Mouse (Mus musculus): ENCODE results near the gene Lmf2.
A peak's percentile ranks its signal among the peaks of the same experiment; 100 is the strongest.

Gene Lmf2

DNA sequence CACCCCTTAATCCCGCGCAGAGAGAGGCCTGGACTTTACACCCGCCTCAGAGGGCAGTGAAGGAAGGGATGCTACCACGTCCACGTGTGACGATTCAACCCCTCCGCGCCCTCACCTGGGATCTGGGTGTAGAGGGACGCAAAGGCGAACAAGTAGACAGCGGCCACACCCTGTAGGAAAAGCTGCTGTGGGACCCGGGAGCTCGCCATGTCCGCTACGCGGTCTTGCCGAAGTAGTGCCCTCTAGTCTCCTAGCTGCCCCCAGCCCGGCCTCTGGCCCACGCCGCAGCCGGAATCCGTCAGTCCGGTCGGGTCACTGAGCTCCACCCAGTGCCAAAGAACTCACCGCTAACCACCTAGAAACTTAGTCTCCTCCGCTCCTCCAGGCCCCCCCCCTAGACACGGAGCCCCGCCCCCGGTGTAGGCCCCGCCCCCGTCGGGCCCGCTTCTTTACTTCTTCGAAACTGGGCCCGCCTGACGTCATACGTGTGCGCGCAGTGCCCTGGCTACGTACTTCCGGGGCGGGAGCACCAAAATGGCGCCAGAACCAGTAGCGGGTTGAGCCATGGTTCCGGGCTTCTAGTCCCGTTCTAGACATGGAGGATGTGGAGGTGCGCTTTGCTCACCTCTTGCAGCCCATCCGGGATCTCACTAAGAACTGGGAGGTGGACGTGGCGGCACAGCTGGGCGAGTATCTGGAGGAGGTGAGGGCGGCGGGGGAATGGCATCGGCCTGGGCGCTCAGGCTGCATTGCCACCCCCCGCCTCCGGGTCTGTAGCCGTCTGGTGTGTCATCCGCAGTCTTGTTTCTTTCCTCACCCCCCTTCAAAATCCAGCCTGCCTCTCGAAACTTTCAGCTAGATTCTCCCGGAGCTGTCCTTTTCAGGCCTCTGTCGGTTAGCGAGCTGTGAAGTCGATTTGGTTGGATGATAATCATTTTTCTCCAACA lies at the start of gene Lmf2, which contains the start of gene Ncaph2:
TSS of gene Lmf2 (minus strand) at position 419 of the 947 bp plus-strand sequence.
TSS of gene Ncaph2 (plus strand) at position 479 of the 947 bp plus-strand sequence.
- DNase-seq, result peak; percentile 97

DNA sequence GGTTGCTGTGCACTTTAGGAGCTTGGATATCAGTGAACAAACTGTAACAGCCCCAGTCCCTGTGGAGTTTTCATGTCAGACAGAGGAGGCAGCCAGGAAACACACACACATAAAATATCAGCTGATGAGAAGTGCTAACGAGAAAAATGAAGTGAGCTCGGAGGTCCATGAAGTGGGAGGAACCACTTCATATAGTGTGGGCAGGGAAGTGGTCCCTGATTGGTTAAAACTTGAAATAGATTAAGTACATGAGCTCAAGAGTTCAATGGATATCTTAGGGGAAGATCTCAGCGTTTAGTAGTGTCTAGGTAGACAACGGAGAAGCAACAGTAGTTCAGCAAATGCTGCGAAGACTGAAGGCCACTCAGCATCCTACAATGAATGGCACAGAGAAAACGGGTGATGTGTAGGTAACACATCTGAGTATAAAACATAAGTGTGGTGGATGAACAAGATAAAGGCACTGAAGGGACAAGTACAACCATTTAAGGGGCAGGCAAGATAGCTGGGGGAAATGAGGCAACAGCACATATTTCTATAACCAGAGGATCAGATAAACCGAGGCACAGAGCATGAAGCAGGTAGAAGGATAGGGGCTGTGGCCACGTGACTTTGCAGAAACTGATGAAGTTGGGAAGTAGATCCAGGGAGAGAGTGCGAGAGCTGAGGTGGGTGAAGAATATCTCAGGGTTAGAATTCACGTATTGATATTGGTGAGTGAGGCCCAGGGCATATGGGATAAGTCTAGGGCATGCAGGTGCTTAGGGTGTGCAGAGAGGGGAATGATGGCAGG lies 49.6 kb upstream of the Lmf2 start:
- DNase-seq, result no peak

DNA sequence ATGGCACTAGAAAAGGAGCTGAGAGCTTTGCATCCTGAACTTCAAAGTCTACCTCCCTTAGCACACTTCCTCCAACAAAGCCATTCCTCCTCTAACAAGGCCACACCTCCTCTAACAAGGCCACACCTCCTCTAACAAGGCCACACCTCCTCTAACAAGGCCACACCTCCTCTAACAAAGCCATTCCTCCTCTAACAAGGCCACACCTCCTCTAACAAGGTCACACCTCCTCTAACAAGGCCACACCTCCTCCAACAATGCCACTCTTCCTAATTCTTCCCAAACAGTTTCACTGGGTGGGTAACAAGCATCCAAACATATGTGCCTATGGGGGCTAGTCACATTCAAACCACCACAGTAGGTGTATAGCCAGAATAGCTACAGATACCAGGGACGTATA lies 47.0 kb upstream of the Lmf2 start:
- no peak for DNase-seq

DNA sequence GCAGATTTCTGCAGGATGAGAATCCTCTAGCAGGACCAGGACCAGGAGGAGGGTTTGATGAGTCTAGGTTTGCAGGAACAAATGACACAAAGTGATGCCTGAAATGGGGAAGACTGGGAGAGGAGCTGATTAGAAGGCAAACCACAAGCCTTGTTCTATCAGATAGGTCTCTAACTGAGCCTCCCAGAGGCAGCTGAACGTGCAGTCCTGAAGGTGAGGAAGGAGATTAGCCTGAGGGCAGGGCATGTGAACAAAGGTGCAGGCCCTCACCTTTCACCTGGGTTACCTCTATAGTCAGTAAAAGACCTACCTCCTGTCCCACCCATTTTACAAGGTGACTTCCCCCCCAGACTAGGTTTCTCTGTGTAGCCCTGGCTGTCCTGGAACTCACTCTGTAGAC lies 44.3 kb upstream of the Lmf2 start:
- DNase-seq, result no peak

DNA sequence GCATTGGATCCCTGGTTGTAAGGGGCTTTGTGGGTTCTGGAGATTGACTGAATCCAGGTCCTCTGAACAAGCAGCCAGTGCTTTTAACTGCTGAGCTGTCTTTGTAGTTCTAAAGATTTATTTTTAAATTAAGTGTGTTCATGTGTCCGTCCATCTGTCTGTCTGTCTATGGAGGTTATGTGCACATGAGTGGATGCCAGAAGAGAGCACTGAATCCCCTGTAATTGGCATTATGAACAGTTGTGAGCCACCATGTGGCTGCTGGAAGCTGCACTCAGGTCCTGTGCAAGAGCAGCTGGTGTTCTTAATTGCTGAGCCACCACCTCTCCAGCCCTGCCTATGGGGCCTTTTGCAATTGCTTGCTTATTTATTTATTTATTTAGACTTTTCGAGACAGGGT lies 42.7 kb upstream of the Lmf2 start:
- DNase-seq, result peak; percentile 83

DNA sequence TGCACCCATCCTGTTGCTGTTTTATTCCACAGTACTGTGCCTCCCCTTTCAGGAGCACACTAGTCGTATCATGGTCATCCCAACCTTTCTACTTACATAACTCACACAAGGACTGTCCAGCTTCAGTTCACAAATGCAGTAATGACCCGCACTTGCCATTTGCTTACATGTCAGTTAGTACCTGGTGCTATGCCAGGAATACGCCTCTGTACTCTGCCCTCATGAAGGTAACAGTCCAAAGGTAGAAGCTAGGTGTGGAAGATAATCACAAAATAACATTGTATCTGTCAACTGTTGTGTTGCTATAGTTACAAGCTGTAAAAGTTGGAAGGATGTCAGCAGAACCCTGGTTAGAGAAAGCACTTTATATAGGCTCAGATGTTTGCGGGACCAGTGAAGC lies 41.4 kb upstream of the Lmf2 start:
- DNase-seq, result no peak

DNA sequence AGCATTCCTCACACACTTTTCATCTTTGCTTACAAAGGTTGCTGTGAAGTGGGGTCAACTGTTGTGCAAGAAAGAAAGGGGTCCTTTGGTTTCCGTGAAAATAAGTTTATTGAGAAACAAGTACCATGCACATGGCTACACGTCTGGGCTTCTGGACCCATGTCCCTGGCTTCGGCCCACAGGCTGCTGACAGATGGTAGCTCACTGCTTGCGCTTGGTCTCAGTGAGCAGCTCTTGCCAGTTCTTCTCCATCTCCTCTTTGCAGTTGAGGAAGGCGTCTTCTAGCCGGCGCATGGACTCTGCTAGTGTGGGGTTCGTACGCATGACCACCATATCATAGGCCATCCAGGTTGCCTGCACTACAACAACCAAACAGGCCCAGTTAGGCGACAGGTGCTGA lies 34.6 kb upstream of the Lmf2 start:
- no peak for DNase-seq

DNA sequence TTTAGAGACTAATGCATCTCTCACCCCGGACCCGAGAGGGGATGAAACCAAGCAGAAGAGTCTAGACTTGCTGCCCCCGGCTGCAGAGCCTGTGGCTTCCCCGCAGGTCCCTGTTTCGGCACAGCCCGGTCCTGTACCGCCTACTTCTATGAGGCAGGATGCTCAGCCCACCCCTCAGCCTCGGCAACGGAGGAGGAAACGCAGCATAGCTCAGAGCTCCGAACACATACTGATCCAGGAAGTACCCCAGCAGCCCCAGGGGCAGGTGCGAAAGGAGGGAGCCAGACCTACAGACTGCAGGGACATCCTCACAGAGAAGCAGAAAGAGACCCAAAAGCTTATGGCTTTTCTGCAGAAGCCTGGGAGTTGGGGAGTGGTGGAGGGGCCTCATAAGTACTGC lies 31.7 kb upstream of the Lmf2 start:
- no peak for DNase-seq

DNA sequence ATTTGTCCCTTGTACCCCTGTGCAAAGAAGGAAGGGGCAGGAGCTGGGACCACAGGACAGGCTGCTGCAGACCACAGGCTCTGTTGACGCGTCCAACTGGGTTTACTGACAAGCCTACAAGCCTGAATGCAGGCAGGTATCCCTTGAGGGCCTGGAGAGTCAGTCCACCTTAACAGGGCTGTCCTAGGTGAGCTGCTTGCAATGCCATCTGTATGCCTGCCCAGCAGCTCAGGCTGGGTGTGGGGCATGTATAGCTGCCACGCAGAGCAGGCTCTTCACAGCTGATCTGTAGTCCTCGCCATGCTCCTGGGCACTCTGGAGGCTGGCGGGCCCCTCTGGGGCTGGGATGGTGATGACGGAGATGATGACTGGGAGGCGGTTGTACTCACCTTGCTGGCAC lies 29.2 kb upstream of the Lmf2 start, which contains the start of gene Klhdc7b:
TSS of gene Klhdc7b (plus strand) at position 301 of the 400 bp plus-strand sequence.
- no peak for DNase-seq

DNA sequence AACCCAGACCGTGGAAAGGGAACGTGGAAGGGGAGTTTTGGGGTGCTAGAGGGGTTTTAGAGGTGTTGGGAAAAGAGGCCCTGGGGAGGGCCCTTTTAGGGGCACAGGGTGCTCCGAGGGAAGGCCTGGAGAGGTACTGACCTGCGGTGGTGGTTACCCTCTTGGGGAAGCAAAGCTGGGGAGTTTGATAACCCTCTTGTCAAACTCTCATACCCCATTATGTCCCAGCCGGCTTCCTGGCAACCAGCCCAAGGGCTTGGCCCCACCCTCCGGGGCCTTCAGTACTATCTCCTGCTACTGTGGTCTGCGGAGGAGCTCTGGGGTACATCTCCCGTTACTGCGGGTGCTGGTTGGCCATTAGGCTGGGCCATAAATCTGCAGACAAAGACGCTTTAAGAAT lies 24.0 kb upstream of the Lmf2 start:
- peak; percentile 32 for DNase-seq

DNA sequence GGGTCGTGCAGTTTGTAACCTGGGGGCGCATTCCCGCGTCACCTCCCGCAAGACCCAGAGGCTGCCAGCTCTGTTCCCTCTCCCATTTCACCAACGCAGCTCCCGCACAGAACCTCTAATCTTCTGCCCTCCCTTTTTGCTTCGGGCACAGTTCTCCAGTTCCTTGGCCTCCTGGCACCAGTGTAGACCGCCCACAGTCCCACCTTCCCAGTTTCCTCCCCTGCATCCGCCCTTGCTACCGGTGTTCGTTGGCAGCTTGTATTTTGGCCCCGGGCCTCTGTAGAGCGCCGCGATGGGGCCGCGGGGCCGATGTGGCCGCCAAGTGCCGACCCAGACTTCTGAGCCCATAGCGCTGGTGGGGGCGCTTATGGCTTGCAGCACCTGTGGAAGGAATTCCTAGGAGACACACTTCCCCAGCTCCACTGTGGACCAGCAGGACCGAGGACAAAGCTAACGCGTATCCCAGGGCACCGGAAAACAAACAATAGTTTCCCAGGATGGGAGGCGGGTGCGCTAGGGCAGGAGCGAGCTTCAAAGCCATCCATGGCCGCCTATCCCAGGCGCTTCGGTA lies 23.5 kb upstream of the Lmf2 start, which contains the start of gene Odf3b:
TSS of gene Odf3b (minus strand) at position 452 of the 571 bp plus-strand sequence.
- DNase-seq, result peak; percentile 55

DNA sequence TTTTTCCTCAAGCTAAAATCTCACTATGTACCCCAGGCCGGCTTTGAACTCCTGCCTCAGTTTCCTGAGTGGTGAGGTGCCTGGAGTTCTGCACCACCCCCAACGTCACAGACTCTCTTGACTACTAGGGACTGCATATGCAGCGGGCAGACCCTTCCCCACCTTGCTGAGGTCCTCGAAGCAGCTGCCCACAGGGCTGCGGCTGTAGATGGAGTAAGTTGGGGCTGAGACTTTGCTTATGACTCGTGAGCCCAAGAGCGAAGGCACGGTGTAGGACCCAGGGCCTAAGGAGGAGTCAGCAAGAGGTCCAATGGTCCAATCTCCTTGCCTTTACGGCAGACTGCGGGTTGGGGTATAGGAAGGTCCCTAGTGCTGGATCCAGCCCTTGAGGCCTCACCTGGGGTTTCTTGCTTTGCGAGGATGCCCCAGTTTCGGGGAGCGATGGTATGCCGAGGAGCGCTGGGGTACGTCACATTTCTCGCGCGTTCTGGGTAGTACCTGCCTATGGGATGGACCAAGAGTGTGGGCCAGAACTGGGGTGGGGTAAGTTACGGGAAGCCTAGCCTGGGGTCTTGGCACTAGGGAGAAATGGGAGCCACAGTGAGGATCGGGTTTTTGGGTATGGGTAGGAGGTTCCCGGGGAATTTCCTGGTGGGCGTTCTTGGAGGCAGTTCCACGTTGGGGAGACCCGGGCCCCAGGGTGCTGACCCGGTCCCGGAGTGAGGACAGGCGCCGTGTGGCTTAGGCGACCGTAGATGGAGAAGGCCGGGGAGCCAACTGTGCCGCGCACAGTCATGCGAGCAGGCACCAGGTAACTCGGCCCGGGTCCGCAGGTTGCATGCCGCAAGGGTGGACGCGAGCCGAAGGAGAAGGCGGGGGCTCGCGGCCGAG lies 22.7 kb upstream of the Lmf2 start:
- no peak for DNase-seq

DNA sequence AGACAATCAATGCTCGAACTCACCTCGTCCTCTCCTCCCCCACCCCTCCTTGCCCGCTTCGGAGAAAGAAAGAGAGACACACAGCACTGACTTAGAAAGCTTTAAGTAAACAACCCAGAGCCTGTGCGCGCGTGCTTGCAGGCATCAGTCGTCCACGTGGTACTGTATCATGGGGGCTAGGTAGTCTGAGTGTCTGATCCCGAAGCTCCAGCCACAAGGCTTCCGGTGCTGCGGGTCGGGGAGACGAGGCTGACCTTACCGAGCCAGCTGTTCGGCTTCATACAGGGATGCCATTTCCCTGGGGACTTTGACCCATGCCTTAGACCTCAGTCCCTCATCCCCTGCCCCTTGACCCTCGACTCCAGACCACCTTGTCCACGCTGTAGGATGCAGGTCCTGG lies 21.9 kb upstream of the Lmf2 start:
- peak; percentile 17 for DNase-seq

DNA sequence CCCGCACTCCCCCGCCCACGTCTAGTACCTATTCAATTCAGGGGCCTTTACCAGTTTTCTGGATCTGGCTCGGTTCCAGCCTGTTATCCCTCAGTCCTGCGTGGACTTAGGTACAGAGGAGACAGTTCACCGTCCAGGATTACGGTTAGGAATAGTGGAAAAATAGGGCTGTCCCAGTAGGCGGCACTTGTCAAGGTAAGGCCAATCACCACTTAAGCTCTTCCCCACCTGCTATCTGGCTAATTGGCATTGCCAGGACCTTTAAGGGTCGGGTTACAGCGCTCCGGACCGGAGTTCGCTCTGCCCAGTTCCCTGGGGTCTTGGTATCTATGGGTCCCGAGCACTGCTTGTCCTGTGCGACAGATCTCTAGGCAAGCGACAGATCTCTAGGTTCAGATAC lies 21.5 kb upstream of the Lmf2 start, which contains the start of gene Tymp:
TSS of gene Tymp (minus strand) at position 83 of the 400 bp plus-strand sequence.
- DNase-seq, result peak; percentile 11

DNA sequence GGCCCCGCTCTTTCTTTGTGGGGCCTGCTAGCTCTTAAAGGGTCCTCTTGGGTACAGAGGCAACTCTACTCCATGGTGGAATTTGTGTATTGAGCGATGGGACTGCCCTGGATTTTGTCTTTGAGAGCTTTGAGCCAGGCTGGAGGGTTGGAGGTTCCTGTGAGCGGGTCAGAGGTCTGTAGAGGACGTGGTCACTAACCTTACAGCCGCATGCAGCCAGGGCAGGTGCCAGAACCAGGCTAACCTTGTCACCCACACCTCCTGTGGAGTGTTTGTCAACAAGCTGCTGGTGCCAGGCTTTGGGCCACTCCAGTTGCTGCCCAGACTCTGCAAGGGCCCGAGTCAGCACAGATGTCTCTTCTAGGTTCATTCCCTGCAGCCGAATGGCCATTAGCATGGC lies 20.6 kb upstream of the Lmf2 start:
- DNase-seq, result no peak

DNA sequence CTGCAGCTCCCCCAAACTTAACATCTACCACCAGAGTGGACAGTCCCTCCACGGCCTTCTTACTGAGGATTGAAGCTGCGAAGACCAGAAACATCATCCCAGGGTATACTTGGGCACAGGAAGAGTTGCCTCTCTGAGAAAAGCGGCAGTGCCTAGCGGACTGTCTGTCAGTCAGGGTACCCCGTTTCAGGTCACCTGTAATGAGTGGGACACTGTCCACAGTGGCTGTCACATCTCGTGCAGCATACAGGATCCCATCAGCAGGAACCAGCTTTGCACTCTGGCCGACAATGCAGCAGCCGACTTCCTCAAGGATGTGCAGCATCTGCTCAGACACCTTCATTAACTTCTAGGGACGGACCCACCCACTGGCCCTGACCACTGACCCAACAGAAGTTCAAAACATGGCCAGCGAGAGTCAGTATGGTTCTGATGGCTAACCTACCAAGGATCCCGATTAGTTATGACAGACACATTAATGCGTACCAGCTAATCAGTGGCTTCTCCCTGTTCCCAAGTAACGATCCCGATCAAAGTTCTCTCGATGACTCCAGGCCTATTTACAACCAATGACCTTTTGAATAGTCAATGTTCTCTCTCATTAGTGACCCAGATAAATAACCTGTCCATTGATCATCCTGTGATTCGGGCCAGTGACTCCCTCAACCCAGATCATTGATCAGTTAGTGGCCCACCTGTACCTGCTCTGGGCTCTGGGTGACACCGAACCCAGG lies 19.5 kb upstream of the Lmf2 start:
- DNase-seq, result no peak

DNA sequence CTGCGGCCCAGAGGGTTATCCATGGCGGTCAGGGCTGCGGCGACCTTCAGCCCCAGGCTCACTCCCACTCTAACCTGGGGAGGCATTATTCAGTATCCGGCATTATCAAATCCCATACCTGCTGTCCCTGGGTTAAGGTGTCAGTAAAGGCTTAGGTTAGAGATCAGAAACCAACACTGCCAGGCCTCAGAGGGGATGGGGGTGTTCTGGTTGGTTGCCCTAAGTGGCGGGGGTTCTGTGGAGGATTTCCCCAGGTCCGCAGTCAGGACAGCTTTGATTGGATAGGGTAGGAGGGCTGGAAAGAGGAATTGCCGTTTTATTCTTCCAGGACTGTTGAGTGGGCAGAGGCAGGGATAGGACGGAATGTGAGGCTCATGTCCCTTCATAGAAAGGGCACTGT lies 18.9 kb upstream of the Lmf2 start:
- no peak for DNase-seq

DNA sequence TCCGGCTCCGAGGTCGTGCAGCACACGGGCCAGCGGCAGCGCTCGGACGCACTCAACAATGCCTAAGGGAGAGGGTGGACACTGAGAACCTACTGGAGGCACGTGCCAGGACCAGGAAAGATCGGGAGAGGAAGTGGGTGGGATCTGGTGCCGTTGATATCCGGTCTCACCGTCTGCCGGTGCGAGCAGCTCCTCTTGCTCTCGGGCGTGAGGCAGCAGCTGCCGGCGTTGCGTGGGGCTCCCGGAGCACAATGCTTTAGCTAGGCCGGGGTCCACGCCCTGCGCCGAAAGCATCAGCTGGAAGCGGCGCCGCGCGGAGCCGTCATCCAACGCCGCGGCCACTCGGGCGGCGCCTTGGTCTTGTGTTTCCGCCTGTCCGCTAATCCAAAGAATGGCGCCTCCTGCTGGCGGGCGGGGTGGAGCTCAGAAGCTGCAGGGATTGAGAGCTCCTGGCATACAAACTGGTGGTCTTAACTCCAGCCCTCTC lies 18.3 kb upstream of the Lmf2 start, which contains the start of gene Sco2:
TSS of gene Sco2 (minus strand) at position 85 of the 487 bp plus-strand sequence.
- peak; percentile 94 for DNase-seq

DNA sequence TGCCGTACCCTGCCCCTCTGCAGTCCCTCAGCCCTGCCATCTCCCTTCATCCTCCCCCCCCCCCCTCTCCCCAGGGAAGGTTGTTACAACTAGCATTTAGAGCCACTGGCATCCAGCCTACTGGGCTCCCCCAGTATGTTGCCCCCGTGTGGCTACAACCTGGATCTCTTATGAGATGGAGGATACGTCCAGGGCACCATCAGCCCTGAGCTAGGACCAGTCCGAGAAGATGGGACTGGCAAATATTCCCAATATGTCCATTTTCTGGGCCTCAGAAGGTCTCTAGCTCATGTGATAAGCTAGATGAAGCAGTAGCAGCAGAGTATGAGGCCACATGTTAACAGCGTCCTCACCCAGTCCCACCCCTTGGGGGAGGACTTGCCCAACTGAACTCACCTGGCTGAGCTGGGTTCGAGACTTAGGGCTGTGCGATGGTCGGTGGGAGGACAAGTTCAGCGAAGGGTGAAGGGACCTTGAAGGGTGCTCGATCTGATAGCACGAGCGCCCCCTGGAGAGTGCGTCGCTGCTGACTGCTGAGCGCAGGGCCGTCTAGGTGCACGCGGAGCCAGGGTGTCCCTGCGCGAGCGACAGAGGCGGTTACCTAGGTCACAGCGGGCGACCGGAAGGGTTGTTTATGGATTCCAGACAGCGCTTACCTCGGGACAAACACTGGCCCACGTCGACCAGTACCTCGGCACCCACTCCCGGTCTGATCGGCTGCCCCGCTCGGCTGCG lies 17.7 kb upstream of the Lmf2 start:
- peak; percentile 88 for DNase-seq

DNA sequence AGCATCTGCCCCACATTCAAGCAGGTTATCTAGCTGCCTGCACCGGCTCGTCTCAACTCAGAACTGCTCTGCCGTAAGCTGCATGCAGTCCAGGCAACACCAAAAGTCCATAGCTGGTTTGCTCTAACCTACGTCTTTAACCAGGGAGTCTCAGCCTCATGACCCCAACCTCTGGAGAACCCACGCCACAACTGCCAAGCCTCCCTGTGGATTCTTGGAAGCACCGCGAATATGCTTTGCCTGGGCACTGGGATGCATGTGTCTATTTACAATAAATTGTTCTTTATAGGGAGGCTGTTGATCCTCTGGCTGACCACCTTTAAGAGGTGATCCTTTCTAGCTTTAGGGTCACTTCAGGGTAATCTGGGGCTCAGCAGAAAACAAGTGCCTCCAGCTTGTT lies 17.1 kb upstream of the Lmf2 start:
- DNase-seq, result no peak

Data from retina, postnatal 1 day (tissue).